ENCODE assay signal across 7 mouse cellular contexts in the genomic region with DNA sequence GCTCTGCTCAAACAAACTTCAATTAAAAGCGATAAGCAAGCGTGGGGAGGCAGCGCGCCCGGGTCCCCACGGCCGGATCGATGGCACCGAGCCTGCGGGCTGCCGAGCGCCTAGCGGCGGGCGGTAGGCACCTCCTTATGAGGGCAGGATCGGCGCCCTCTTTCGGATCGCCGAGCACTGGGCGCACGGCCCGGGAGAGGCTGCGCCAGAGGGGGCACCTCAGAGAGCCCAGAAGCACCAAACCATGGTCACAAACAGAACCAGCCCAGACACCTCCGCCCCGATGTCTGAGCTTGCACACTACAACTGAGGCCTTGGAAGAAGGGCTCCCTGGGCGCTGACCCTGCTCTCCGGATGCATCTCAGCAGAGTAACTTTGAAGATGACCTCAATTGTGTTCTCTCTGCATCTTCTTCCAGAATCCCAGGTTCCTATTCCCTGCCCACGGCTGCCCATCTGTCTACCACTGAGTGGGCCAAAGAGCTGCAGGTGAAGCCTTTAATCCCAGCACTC. TPM values are rescaled to one million over a fixed set of nuclear protein-coding genes. Genes with fewer than 3 reads are reported as not detected.
DNase-seq lines count a peak whose midpoint lies in the region; ATAC-seq and TF ChIP-seq lines count a peak whose summit lies in the region.

No protein-coding gene starts in this region.

- H3K4me2 ChIP-seq in CH12.LX (ENCODE audit: insufficient read depth, low read depth, poor library complexity, severe bottlenecking), result no peak overlapping the region
- peak overlapping the region; percentile 72 for H3K4me2 ChIP-seq in midbrain, embryonic 11.5 days
- H3K4me2 ChIP-seq in stomach, postnatal 0 days (replicated peaks; ENCODE audit: low read depth), result peak overlapping the region; percentile 71

- H3K4me3 ChIP-seq in CH12.LX (replicated peaks in 1 of 3; ENCODE audit: low read depth in 2 of 3, low read length in 2 of 3, poor library complexity in 1 of 3), result no peak overlapping the region
- H3K4me3 ChIP-seq in midbrain, embryonic 11.5 days (ENCODE audit: low read depth, low read length), result peak overlapping the region; percentile 31
- peak overlapping the region; percentile 42 for H3K4me3 ChIP-seq in stomach, postnatal 0 days (ENCODE audit: low read depth, low read length)

- peak in 1 of 2 experiments; percentile 44; a peak in 2 of 4 replicates for TF ChIP-seq CTCF in CH12.LX (conservative IDR thresholded peaks at IDR 0.05 in 1 of 2, IDR thresholded peaks at IDR 0.05 in 1 of 2; ENCODE audit: low read depth in 2 of 2, low read length in 2 of 2)
- TF ChIP-seq CTCF in stomach, postnatal 0 days (IDR thresholded peaks at IDR 0.05; ENCODE audit: low read depth), result peak; percentile 66

- TF ChIP-seq EP300 in CH12.LX (IDR thresholded peaks at IDR 0.05; ENCODE audit: low read length), result no peak
- no peak for TF ChIP-seq EP300 in stomach, postnatal 0 days (optimal IDR thresholded peaks at IDR 0.05)

- peak; percentile 44; the same call in 1 of the 2 replicates for ATAC-seq in midbrain, embryonic 11.5 days (ENCODE audit: low FRiP score)
- no peak for ATAC-seq in stomach, postnatal 0 days (ENCODE audit: low FRiP score, low TSS enrichment)

- no peaks in the 10 kb centered on the region for H3K9me3 ChIP-seq in CH12.LX (replicated peaks; ENCODE audit: low read length)
- no peaks in the 10 kb centered on the region for H3K9me3 ChIP-seq in midbrain, embryonic 11.5 days (ENCODE audit: control insufficient read depth, low read length)
- no peaks in the 10 kb centered on the region for H3K9me3 ChIP-seq in stomach, postnatal 0 days (ENCODE audit: control insufficient read depth, low read length)

- H3K27ac ChIP-seq in CH12.LX (ENCODE audit: insufficient read depth, low read depth), result no peak overlapping the region
- no peak overlapping the region for H3K27ac ChIP-seq in midbrain, embryonic 11.5 days (ENCODE audit: low read depth, low read length)
- H3K27ac ChIP-seq in stomach, postnatal 0 days (replicated peaks), result no peak overlapping the region

- TF ChIP-seq POLR2A in CH12.LX (IDR thresholded peaks at IDR 0.05; ENCODE audit: low read depth, low read length), result no peak

- DNase-seq in CH12.LX (ENCODE audit: extremely low read depth), result no peak
- DNase-seq in Muller cell, postnatal 12 days (ENCODE audit: inconsistent ontology term), result peak; percentile 76
- DNase-seq in embryo, embryonic 10.5 days (ENCODE audit: low spot score), result peak; percentile 55
- DNase-seq in heart, postnatal 10 days, result peak; percentile 55 to 61
- DNase-seq in kidney, postnatal 25 days, result peak; percentile 44 to 63
- peak; percentile 88 for DNase-seq in midbrain, embryonic 11.5 days (ENCODE audit: low spot score, missing footprints)
- peak; percentile 48 for DNase-seq in stomach, postnatal 0 days (ENCODE audit: low spot score)

- in situ Hi-C loops in CH12.LX (cut with MboI; ENCODE audit: low pct_ligation_motif_present, low pct_unique_long_range_greater_than_20kb, low sequenced_read_pairs), result loop anchor here (5.0 kb wide), 1 partner anchor 93 kb away; no protein-coding TSS in a partner anchor

- H3K9ac ChIP-seq in CH12.LX (ENCODE audit: insufficient read depth, low read depth), result no peak overlapping the region
- H3K9ac ChIP-seq in midbrain, embryonic 11.5 days (ENCODE audit: low read length), result peak overlapping the region; percentile 57
- peak overlapping the region; percentile 53 for H3K9ac ChIP-seq in stomach, postnatal 0 days (ENCODE audit: low read length)

- no peaks in the 10 kb centered on the region for H3K79me2 ChIP-seq in CH12.LX (replicated peaks; ENCODE audit: control insufficient read depth, extremely low read depth, insufficient read depth, poor library complexity, severe bottlenecking)

- peaks cover 40% of the 10 kb centered on the region for H3K27me3 ChIP-seq in CH12.LX (replicated peaks)
- peaks cover 17% of the 10 kb centered on the region for H3K27me3 ChIP-seq in midbrain, embryonic 11.5 days (ENCODE audit: control insufficient read depth, insufficient read depth, low read length)
- H3K27me3 ChIP-seq in stomach, postnatal 0 days (ENCODE audit: control insufficient read depth, insufficient read depth, low read length), result no peaks in the 10 kb centered on the region

- intact Hi-C loops in heart, postnatal 10 days (cut with DNase I), result loop anchor here (5.0 kb wide), 1 partner anchor 43 kb away; a partner anchor contains a TSS

- 1% methylated on average over 29 of the region's 29 CpGs for WGBS in midbrain, embryonic 11.5 days
- WGBS in stomach, postnatal 0 days, result 5% methylated on average over 27 of the region's 29 CpGs

- no peak for TF ChIP-seq RAD21 in CH12.LX (IDR thresholded peaks at IDR 0.05; ENCODE audit: low read depth, low read length)

- no peaks in the 10 kb centered on the region for H3K4me1 ChIP-seq in CH12.LX (ENCODE audit: control insufficient read depth in 1 of 2, insufficient read depth in 2 of 2)
- peaks cover 28% of the 10 kb centered on the region for H3K4me1 ChIP-seq in midbrain, embryonic 11.5 days (ENCODE audit: control insufficient read depth, insufficient read depth, low read length)
- no peaks in the 10 kb centered on the region for H3K4me1 ChIP-seq in stomach, postnatal 0 days (replicated peaks; ENCODE audit: control insufficient read depth, insufficient read depth)

- dilution Hi-C loops in CH12.LX (cut with MboI; ENCODE audit: extremely low pct_ligation_motif_present, extremely low pct_unique_long_range_greater_than_20kb, low sequenced_read_pairs), result no loop called here

- peaks cover 14 to 21% of the 10 kb centered on the region in 2 experiments for H3K36me3 ChIP-seq in CH12.LX (replicated peaks in 1 of 2; ENCODE audit: control insufficient read depth in 1 of 2, insufficient read depth in 1 of 2, low read length in 1 of 2)
- H3K36me3 ChIP-seq in midbrain, embryonic 11.5 days (ENCODE audit: control insufficient read depth, insufficient read depth, low read length), result peaks cover 4% of the 10 kb centered on the region; the same call in 1 of the 2 replicates
- H3K36me3 ChIP-seq in stomach, postnatal 0 days (ENCODE audit: control insufficient read depth, insufficient read depth, low read length), result peaks cover 5% of the 10 kb centered on the region

TF ChIP-seq in CH12.LX, 34 proteins besides CTCF, POLR2A, EP300 and RAD21:
- no peak for TF ChIP-seq ZKSCAN1 (IDR thresholded peaks at IDR 0.05; ENCODE audit: borderline replicate concordance, low read depth, low read length)
- TF ChIP-seq SMC3 (IDR thresholded peaks at IDR 0.05; ENCODE audit: low read depth, low read length), result 0 out of 2 replicates have a peak, but pooled peaks have one; percentile 12
- TF ChIP-seq ZMIZ1 (IDR thresholded peaks at IDR 0.05; ENCODE audit: low read depth, low read length), result no peak

RNA-seq across cellular contexts. Expression of a gene that starts 37.8 kb away (rescaled TPM):
- 84.5 and 93.2 TPM in 2 replicates for total RNA-seq in CH12.LX (2012; rRNA removed)
- 108 and 115 TPM in 2 replicates for total RNA-seq in CH12.LX (2014; rRNA removed)
- polyA plus RNA-seq in CH12.LX (2012; ENCODE audit: insufficient read length, low read depth), result 205 and 208 TPM in 2 replicates
- 10 to 100 TPM; 61.4 to 63.2 TPM for total RNA-seq in heart, postnatal 10 days (2021)
- polyA plus RNA-seq in midbrain, embryonic 11.5 days (2014; fragmentation: Nextera tagmentation; extraction: Ambion mirVana), result 45.6 and 51.3 TPM in 2 replicates
- 45.9 and 52.3 TPM in 2 replicates for polyA plus RNA-seq in stomach, postnatal 0 days (2015; fragmentation: Nextera tagmentation; extraction: Ambion mirVana)

RNA-seq across cellular contexts. Expression of a gene that starts 37.9 kb away (rescaled TPM):
- total RNA-seq in CH12.LX (2012; rRNA removed) (22.4 and 24.0 TPM in 2 replicates), CH12.LX (2014; rRNA removed) (7.8 and 8.8 TPM in 2 replicates)
- 74.1 and 89.0 TPM in 2 replicates for polyA plus RNA-seq in CH12.LX (2012; ENCODE audit: insufficient read length, low read depth)
- 10 to 100 TPM; 62.5 to 70.5 TPM for total RNA-seq in heart, postnatal 10 days (2021)
- 238 and 259 TPM in 2 replicates for polyA plus RNA-seq in midbrain, embryonic 11.5 days (2014; fragmentation: Nextera tagmentation; extraction: Ambion mirVana)
- polyA plus RNA-seq in stomach, postnatal 0 days (2015; fragmentation: Nextera tagmentation; extraction: Ambion mirVana), result 36.8 and 42.3 TPM in 2 replicates

RNA-seq across cellular contexts. Expression of a gene that starts 43.7 kb away (rescaled TPM):
- total RNA-seq in CH12.LX (2012; rRNA removed) (not detected in 2 replicates), CH12.LX (2014; rRNA removed) (not detected in 2 replicates)
- polyA plus RNA-seq in CH12.LX (2012; ENCODE audit: insufficient read length, low read depth), result not detected in 2 replicates
- under 1 TPM; 0.22 to 0.34 TPM for total RNA-seq in heart, postnatal 10 days (2021)
- 15.1 and 17.4 TPM in 2 replicates for polyA plus RNA-seq in midbrain, embryonic 11.5 days (2014; fragmentation: Nextera tagmentation; extraction: Ambion mirVana)
- 1.4 and 1.9 TPM in 2 replicates for polyA plus RNA-seq in stomach, postnatal 0 days (2015; fragmentation: Nextera tagmentation; extraction: Ambion mirVana)

Comparison
In these comparisons a context has a peak if more than half of its experiments do, and no peak if none do; other contexts are left out.
1. H3K4me3 ChIP-seq: peak in midbrain, embryonic 11.5 days (single experiment) and stomach, postnatal 0 days (single experiment); none in CH12.LX (0 of 3).